Mouse (Mus musculus) midbrain, postnatal 0 days (tissue): Measurements from ENCODE around the gene Izumo4. TPM values are rescaled to one million over a fixed set of nuclear protein-coding genes. Genes with fewer than 3 reads are reported as not detected.

Experiments
- ATAC-seq: fragments of 200-750 bp; cut with Nextera tagmentation; 2 replicates; pipeline ENCODE4 v1.8.0; 2017; ENCODE audit warnings: moderate number of reproducible peaks, mild to moderate bottlenecking, moderate TSS enrichment, moderate library complexity; ENCODE audit not compliant: low FRiP score
- DNase-seq: peaks from one replicate; pipeline ENCODE4 v3.0.0-alpha.2; 2015; ENCODE audit warnings: low spot score
- H3K27ac ChIP-seq: fragments of 300-500 bp; sonication (generic); 2 replicates; pipeline ENCODE4 v1.5.1; 2014; ENCODE audit warnings: low read depth, mild to moderate bottlenecking, low read length, mixed read lengths
- H3K27me3 ChIP-seq: fragments of 300-500 bp; sonication (generic); 2 replicates; pipeline ENCODE4 v1.6.1; 2014; ENCODE audit warnings: low read length, control low read depth, mixed read lengths; ENCODE audit not compliant: insufficient read depth
- H3K36me3 ChIP-seq: fragments of 300-500 bp; sonication (generic); 2 replicates; pipeline ENCODE4 v1.6.1; 2014; ENCODE audit warnings: low read length, control low read depth, mixed read lengths; ENCODE audit not compliant: insufficient read depth
- H3K4me1 ChIP-seq: fragments of 300-500 bp; sonication (generic); 2 replicates; pipeline ENCODE4 v1.6.1; 2014; ENCODE audit warnings: mild to moderate bottlenecking, control low read depth, antibody characterized with exemption, low read length, mixed read lengths; ENCODE audit not compliant: insufficient read depth
- H3K4me2 ChIP-seq: fragments of 300-500 bp; sonication (generic); 2 replicates; pipeline ENCODE4 v1.6.1; 2014; ENCODE audit warnings: low read depth, mild to moderate bottlenecking, low read length, mixed read lengths; ENCODE audit not compliant: poor library complexity, severe bottlenecking
- H3K4me3 ChIP-seq: fragments of 300-500 bp; sonication (generic); 2 replicates; pipeline ENCODE4 v1.5.1; 2014; ENCODE audit warnings: low read depth, mild to moderate bottlenecking, low read length, moderate library complexity
- H3K9ac ChIP-seq: fragments of 300-500 bp; sonication (generic); replicated peaks from 2 replicates; pipeline ENCODE4 v1.6.1; 2014; ENCODE audit warnings: mild to moderate bottlenecking, low read length, moderate library complexity, mixed read lengths; ENCODE audit not compliant: poor library complexity, severe bottlenecking
- H3K9me3 ChIP-seq: fragments of 300-500 bp; sonication (generic); 2 replicates; pipeline ENCODE4 v1.6.1; 2016; ENCODE audit warnings: low read length, control low read depth
- CTCF ChIP-seq: IDR thresholded peaks from 2 replicates; pipeline ENCODE4 v1.5.1; 2016; ENCODE audit warnings: antibody characterized with exemption, mild to moderate bottlenecking
- WGBS: fragments of 180-500 bp; shearing (Covaris S2); extraction: QIAGEN DNeasy Blood & Tissue Kit; methylation state at CpG from one replicate; pipeline ENCODE4 v1.1.7; 2014; 5-methylcytosine and 5-hydroxymethylcytosine counted together
- polyA plus RNA-seq: library from polyadenylated mRNA; unstranded; fragments of >200 nt; fragmentation: Nextera tagmentation; extraction: Ambion mirVana; gene quantifications from 2 replicates; pipeline ENCODE4 v1.2.1, GENCODE M21; 2015
- total RNA-seq: library from RNA; depleted of rRNA; stranded (reverse); fragments of >200 nt; gene quantifications from 2 replicates; pipeline ENCODE4 v1.2.3, GENCODE M21; 2014

The Izumo4 gene
- total and polyA plus RNA-seq, 2 experiments from 2014 or later = 26.3 to 44.0 TPM

GRCm38 (mm10) chr10:80687850-80688249, 14.1 kb upstream of the Izumo4 start:
- H3K36me3 ChIP-seq = peaks cover 60% of the 10 kb centered on the region
- H3K4me1 ChIP-seq = no peaks in the 10 kb centered on the region
- 33% methylated on average over 5 of the region's 5 CpGs for WGBS
- ATAC-seq (no peak), DNase-seq (peak; percentile 80)
- H3K4me3 ChIP-seq = no peak overlapping the region
- TF ChIP-seq CTCF = peak; percentile 74
- H3K9me3 ChIP-seq = no peaks in the 10 kb centered on the region
- H3K4me2 ChIP-seq = no peak overlapping the region
- H3K27ac ChIP-seq = no peak overlapping the region
- no peak overlapping the region for H3K9ac ChIP-seq
- H3K27me3 ChIP-seq = no peaks in the 10 kb centered on the region

- no peak for TF ChIP-seq CTCF
- no peak overlapping the region for H3K27ac ChIP-seq
- peaks cover 24% of the 10 kb centered on the region for H3K36me3 ChIP-seq
- no peak overlapping the region for H3K9ac ChIP-seq
- no peak overlapping the region for H3K4me2 ChIP-seq
- no peaks in the 10 kb centered on the region for H3K9me3 ChIP-seq
- no peak for DNase-seq
- no peak overlapping the region for H3K4me3 ChIP-seq
- H3K4me1 ChIP-seq = no peaks in the 10 kb centered on the region
- WGBS = 83% methylated on average over 14 of the region's 14 CpGs
- ATAC-seq = no peak
- H3K27me3 ChIP-seq = no peaks in the 10 kb centered on the region
Measured at GRCm38 (mm10) chr10:80692249-80693165, 9.5 kb upstream of the Izumo4 start.

- ATAC-seq = no peak
- Histone ChIP-seq H3K36me3 (peaks cover 27% of the 10 kb centered on the region), H3K4me3 (no peak overlapping the region)
Measured at GRCm38 (mm10) chr10:80693401-80694045, 8.5 kb upstream of the Izumo4 start.

GRCm38 (mm10) chr10:80694159-80694938, 7.6 kb upstream of the Izumo4 start:
- H3K4me3 ChIP-seq = no peak overlapping the region
- H3K27me3 ChIP-seq = no peaks in the 10 kb centered on the region
- ATAC-seq (no peak), DNase-seq (no peak)
- peaks cover 25% of the 10 kb centered on the region for H3K36me3 ChIP-seq
- H3K4me2 ChIP-seq = no peak overlapping the region
- no peaks in the 10 kb centered on the region for H3K9me3 ChIP-seq
- H3K9ac ChIP-seq = no peak overlapping the region
- TF ChIP-seq CTCF = no peak
- 91% methylated on average over 13 of the region's 13 CpGs for WGBS
- no peaks in the 10 kb centered on the region; the same call in 1 of the 2 replicates for H3K4me1 ChIP-seq
- H3K27ac ChIP-seq = no peak overlapping the region

More at GRCm38 (mm10) chr10:80693401-80694045, 8.5 kb upstream of the Izumo4 start:
- Histone ChIP-seq H3K4me2 (no peak overlapping the region), H3K27ac (no peak overlapping the region), H3K9me3 (no peaks in the 10 kb centered on the region), H3K27me3 (no peaks in the 10 kb centered on the region), H3K9ac (no peak overlapping the region), H3K4me1 (no peaks in the 10 kb centered on the region; the same call in 1 of the 2 replicates)
- DNase-seq = no peak
- no peak for TF ChIP-seq CTCF
- 92% methylated on average over 12 of the region's 12 CpGs for WGBS

- DNase-seq (no peak), ATAC-seq (no peak)
- WGBS = 83% methylated on average over 2 of the region's 2 CpGs
- TF ChIP-seq CTCF = no peak
- Histone ChIP-seq H3K27me3 (no peaks in the 10 kb centered on the region), H3K9me3 (no peaks in the 10 kb centered on the region), H3K4me3 (no peak overlapping the region), H3K36me3 (peaks cover 17% of the 10 kb centered on the region), H3K4me1 (peaks cover 4% of the 10 kb centered on the region; the same call in 1 of the 2 replicates), H3K4me2 (no peak overlapping the region), H3K27ac (no peak overlapping the region), H3K9ac (no peak overlapping the region)
Measured at GRCm38 (mm10) chr10:80695186-80695585, 6.8 kb upstream of the Izumo4 start.
